Mouse (Mus musculus) stomach, embryonic 14.5 days (tissue): ENCODE measurements at regions not wholly inside any gene's neighbourhood (a gene's known extent, or its start where the extent isn't known, plus 50 kb on each side); places are given as distances from the start of the nearest gene placed in this dataset.

Experiments
- ATAC-seq: fragments of 200-750 bp; cut with Nextera tagmentation; 2 replicates; pipeline ENCODE4 v1.8.0; 2017; ENCODE audit warnings: low read depth, moderate TSS enrichment; ENCODE audit not compliant: insufficient number of reproducible peaks, insufficient read depth, low FRiP score
- H3K27ac ChIP-seq: fragments of 300-500 bp; sonication (generic); 2 replicates; pipeline ENCODE4 v1.5.1; 2014; ENCODE audit warnings: mild to moderate bottlenecking, low read length, moderate library complexity, mixed read lengths
- H3K27me3 ChIP-seq: fragments of 300-500 bp; sonication (generic); 2 replicates; pipeline ENCODE4 v1.6.1; 2014; ENCODE audit warnings: low read length, control low read depth, mixed read lengths; ENCODE audit not compliant: control insufficient read depth, insufficient read depth
- H3K36me3 ChIP-seq: fragments of 300-500 bp; sonication (generic); 2 replicates; pipeline ENCODE4 v1.6.1; 2014; ENCODE audit warnings: mild to moderate bottlenecking, control low read depth, low read length, moderate library complexity, mixed read lengths; ENCODE audit not compliant: control insufficient read depth, insufficient read depth
- H3K4me1 ChIP-seq: fragments of 300-500 bp; sonication (generic); 2 replicates; pipeline ENCODE4 v1.6.1; 2014; ENCODE audit warnings: low read length, control low read depth, mixed read lengths; ENCODE audit not compliant: control insufficient read depth, insufficient read depth
- H3K4me2 ChIP-seq: fragments of 300-500 bp; sonication (generic); replicated peaks from 2 replicates; pipeline ENCODE4 v1.6.1; 2014; ENCODE audit warnings: low read depth, low read length, control low read depth
- H3K4me3 ChIP-seq: fragments of 300-500 bp; sonication (generic); 2 replicates; pipeline ENCODE4 v1.5.1; 2014; ENCODE audit warnings: low read depth, low read length, control low read depth
- H3K9ac ChIP-seq: fragments of 300-500 bp; sonication (generic); replicated peaks from 2 replicates; pipeline ENCODE4 v1.6.1; 2014; ENCODE audit warnings: low read depth, mild to moderate bottlenecking, control low read depth, low read length, moderate library complexity, mixed read lengths
- H3K9me3 ChIP-seq: fragments of 300-500 bp; sonication (generic); 2 replicates; pipeline ENCODE4 v1.6.1; 2016; ENCODE audit warnings: low read depth, low read length, control low read depth; ENCODE audit not compliant: control insufficient read depth
- WGBS: fragments of 180-500 bp; shearing (Covaris S2); extraction: QIAGEN DNeasy Blood & Tissue Kit; methylation state at CpG from one replicate; pipeline ENCODE4 v1.1.7; 2014; 5-methylcytosine and 5-hydroxymethylcytosine counted together

GRCm38 (mm10) chr13:34398061-34398787 is 53.2 kb upstream of the Slc22a23 start:
- Histone ChIP-seq H3K36me3 (no peaks in the 10 kb centered on the region), H3K27ac (no peak overlapping the region), H3K27me3 (no peaks in the 10 kb centered on the region), H3K9ac (no peak overlapping the region), H3K4me3 (no peak overlapping the region), H3K4me2 (no peak overlapping the region), H3K4me1 (no peaks in the 10 kb centered on the region), H3K9me3 (no peaks in the 10 kb centered on the region)
- no peak for ATAC-seq
- 38% methylated on average over 10 of the region's 10 CpGs for WGBS

GRCm38 (mm10) chr13:34395504-34395903 is 50.5 kb upstream of the Slc22a23 start:
- Histone ChIP-seq H3K4me1 (no peaks in the 10 kb centered on the region), H3K9me3 (no peaks in the 10 kb centered on the region), H3K36me3 (no peaks in the 10 kb centered on the region), H3K27me3 (no peaks in the 10 kb centered on the region), H3K4me2 (no peak overlapping the region), H3K9ac (no peak overlapping the region), H3K27ac (no peak overlapping the region), H3K4me3 (no peak overlapping the region)
- no peak for ATAC-seq

DNA sequence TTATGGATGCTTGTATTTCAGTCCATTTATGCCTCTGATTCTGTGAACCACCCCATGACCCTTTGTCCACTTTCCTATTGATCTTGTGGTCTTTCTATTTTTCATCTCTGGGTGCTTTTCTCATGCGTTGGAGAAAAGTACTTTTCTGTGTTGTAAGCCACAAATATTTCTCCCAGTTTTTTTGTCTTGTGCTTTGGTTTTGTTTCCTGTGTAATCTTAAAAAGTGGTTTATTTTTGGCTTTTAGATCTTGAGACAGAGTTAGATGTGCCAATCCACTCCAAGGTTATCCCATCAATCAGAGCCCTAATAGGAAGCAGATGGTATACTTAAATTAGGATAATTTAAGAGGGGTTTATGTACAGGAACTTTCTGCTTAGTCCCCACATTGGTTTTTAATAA is 50.0 kb upstream of the Slc22a23 start:
- H3K4me3 ChIP-seq: no peak overlapping the region
- H3K27me3 ChIP-seq: no peaks in the 10 kb centered on the region
- 58% methylated on average over 1 of the region's 1 CpGs for WGBS
- H3K9ac ChIP-seq: no peak overlapping the region
- no peaks in the 10 kb centered on the region for H3K9me3 ChIP-seq
- no peaks in the 10 kb centered on the region for H3K4me1 ChIP-seq
- no peaks in the 10 kb centered on the region for H3K36me3 ChIP-seq
- no peak overlapping the region for H3K4me2 ChIP-seq
- no peak overlapping the region for H3K27ac ChIP-seq
- ATAC-seq: no peak
